Mouse (Mus musculus): ENCODE results near the gene Map3k5.

GRCm38 (mm10) chr10:20058031-20058430 lies 123.8 kb downstream of the Map3k5 start:
- TF ChIP-seq CTCF (conservative IDR thresholded peaks at IDR 0.05; ENCODE audit: low read length) (no peak), NANOG (IDR thresholded peaks at IDR 0.05; ENCODE audit: borderline replicate concordance, low read length) (no peak)
